Mouse (Mus musculus) layer of hippocampus, adult 9-10 months (tissue): ENCODE data around the gene Agap3.
A peak's percentile ranks its signal among the peaks of the same experiment; 100 is the strongest.

ENCODE experiments used
- DNase-seq: peaks from one replicate; pipeline ENCODE4 v3.0.0; 2022; ENCODE audit warnings: low spot score

The Agap3 gene

DNA sequence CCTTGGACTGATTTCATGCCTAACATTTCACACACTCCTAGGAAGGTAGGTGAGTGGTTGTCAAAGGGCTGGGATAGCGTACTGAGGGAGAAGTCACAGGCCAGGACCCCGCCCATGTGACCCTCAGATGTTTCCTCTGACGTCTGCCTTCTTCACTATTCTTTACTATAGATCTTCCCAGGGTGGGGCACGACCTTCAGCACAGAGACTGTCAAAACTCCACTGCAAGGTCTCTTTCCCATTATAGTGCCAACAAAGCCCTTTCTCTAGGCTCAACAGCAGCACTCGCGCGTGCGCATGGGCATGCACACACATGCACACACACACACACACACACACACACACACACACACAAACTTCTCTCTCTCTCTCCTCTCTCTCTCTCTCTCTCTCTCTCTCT is 71.8 kb downstream of the Agap3 start:
- DNase-seq: no peak

DNA sequence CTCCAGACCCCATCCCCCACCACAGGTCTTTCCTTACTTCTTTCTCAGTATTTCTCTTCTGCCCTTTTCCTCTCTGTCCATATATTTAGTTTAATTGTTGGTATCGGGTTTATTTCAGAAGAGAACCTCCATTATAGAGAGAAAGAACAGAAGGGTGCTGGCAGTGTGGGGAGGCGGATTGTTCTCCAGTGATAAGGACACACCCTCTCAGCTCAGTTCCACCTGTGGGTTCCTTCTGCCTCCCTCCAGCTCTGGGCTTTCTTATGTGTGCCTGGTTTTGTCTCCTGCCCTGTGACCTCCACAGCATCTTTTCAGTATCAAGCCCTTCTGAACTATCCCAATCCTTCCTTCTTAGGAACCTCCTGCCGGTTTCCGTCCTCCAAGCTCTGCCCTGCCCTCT is 72.5 kb downstream of the Agap3 start:
- no peak for DNase-seq

DNA sequence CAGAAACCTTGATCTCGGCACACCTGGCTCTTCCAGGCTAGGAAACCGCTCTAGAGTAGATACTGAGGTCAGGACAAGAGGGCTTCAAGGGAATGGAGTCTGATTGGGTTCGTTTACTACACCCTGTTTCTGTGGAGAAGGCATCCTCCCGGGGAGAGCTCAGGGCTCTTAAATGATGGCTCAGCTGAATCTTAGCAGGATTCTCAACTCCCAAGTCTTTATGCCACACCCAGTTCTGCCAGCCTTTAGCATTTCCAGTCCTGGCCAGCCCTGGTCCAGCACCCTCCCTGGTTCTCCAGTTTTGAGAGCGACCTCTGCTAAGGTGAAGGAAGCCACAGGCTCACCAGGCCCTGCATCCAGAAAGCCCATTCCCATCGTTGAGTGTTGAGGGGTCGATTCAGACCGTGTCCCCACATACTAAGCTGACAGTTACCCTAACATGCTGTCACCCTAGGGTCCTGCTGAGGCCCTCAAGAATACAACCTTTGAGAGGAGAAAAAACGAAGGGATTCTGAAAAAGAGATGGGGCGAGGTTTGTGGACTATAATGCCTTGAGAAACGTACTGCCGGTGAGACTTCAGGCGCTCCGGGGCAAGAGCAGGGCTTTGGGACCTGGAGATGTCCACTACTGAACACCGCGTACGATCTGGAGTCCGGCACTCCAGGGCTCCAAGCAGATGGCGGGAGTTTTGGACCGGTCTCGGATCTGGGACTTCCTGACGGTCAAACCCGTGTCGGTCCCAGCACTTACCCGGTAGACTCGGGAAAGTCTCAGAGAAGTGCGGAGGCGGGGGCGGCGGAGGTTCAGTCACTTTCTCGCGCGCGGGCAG is 73.6 kb downstream of the Agap3 start:
- no peak for DNase-seq

DNA sequence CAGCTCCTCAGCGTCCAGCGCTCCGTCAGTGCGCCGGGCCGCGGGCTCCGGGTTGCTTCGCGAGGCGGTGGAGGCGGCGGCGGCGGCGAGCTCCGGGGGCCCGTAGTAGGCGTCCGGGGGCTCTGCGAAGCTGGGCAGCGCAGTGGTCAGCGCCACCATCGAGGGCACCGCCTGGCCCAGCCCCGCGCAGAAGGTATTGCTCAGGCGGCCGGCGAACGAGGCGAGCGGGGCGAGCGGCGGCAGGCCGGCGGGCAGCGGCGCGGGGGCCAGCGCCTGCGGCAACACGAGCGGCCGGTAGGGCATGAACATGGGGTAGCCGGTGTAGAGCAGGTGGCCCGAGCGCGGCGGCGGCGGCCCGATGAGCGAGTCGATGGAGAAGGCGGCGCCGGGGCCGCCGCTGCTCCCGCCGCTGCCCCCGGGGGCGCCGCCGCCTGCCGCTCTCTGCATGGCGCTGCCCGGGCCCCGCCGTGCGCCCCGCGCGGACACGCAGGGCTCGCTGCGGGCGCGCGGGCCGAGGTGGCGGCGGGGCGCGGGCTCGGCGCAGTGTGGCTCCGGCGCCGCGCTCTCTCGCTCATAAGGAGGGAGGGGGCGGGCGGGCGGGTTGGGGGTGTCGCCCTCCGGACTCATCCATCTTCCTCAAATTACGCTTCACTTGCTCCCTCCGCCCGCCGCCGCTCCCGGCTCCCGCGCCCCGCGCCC is 74.4 kb downstream of the Agap3 start:
- no peak for DNase-seq

DNA sequence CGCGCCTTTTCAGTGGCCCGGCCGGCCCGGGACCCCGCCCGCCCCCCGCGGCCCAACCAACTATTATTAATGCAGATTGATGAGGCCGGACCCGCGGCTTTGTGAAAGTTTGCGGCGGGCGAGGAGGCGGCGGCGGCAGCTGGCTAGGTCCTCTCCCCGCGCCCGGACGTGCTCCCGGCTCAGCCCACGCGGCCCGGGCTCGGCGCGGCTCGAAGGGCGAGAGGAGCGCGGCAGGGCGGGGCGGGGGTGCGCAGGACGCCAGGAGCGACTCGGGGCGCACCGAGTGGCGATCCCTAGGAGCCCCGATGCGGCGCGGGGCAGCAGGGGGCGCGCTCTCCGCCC is 74.9 kb downstream of the Agap3 start, which contains the start of gene Gbx1:
Gene Gbx1 (minus strand): TSS at position 314 of the 342 bp plus-strand sequence.
- no peak for DNase-seq

DNA sequence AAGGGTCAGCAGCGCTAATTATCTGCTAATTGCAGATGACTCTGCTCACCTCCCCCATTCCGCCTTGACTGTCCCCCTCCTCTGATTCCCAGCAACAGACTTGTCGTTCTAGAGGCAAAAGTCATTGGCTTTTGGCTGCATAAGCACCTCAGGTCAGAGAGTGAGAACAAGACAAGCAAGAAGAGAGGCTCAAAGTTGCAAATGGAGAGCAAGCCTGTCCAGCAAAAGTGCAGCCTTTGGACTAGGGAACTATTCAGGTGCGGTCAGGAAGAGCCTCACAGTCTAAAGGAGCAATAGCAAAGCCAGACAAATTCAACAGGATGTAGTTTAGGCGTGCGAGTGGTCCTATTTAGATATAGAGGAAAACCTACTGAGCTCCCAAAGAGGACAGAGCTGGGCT is 75.8 kb downstream of the Agap3 start:
- no peak for DNase-seq

DNA sequence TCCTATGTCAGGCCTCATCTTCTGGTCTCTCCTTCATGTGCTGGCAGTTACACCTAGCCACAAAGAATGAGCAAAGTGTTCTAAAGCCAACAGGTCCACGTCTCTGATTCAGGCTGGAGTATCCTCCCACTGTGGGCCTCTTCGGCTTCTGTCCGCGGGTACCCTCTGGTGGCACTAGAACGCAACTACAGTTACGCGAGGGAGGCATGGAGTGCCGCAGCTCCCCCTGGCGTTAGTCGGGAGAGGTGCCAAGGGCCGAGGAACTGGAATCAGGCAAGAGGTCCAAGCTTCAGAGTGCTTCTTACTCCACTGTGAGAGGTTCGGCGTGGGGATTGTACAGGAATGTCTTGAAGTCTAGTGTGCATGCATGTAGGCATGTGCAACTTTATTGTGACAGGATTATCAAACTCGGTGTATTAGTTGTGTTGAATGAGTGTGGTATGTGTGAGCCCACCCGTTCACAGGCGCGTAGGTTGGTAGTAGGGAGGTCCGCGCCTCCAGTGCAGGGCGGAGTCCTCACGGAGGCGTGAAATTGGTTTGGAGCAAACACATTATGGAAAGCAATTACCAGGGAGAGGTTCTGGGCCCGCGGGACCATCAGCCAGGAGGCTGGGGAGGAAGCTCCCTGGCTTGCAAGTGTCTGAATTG is 78.2 kb downstream of the Agap3 start:
- DNase-seq: peak; percentile 95

DNA sequence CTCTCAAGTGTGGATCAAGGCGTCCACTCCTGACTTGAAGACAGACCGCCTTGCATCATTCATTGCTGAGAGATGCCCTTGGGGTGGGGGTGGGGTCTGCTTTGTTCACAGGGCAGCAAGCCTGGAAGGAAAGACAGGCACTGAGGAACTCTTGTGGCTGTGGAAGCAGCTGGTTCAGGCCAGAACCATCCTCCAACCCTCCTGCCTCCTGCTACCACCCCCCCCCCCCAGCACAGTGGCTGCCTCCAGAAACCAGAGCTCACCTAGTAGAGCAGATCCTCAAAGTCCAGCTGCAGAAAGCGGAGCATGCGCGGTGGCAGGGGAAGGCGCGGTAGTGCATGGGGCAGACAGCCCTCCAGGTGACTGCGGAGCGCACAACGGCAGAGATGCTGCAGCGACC is 81.4 kb downstream of the Agap3 start:
- no peak for DNase-seq

DNA sequence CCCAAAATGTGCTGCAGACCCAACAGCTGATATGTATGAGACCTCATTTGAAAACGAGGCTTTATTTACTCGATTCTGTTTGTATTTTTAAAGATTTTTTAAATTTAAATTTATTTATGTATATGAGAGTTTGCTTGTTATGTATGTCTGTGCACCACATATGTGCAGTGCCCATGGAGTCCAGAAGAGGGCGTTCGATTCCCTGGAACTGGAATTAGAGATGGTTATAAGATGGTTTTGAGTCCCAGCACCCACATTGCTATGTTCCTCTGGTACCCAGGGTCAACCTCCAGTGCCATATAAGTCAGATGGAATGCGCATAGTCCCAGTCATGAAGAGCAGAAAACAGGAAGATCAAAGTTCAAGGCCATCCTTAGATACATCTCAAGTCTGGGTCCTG is 82.3 kb downstream of the Agap3 start:
- DNase-seq: no peak

DNA sequence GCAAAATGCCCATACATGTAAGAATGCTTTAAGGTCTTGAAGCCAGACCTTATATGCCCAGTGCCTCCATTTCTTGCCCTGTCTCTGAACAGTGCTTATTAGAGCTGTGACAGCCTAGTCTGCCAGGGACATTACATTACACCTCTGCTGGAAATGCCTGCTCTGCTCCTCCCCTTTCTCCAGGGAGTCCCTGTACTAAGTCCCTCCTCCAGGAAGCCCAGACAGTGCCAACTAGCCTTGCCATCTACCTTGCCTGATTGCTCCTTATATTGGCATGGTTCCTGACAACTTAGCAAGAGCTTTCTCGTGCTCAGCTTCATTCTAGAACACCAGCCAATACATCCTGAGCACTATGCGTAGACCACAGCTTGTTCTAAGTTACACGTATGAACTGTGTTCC is 83.8 kb downstream of the Agap3 start:
- no peak for DNase-seq

DNA sequence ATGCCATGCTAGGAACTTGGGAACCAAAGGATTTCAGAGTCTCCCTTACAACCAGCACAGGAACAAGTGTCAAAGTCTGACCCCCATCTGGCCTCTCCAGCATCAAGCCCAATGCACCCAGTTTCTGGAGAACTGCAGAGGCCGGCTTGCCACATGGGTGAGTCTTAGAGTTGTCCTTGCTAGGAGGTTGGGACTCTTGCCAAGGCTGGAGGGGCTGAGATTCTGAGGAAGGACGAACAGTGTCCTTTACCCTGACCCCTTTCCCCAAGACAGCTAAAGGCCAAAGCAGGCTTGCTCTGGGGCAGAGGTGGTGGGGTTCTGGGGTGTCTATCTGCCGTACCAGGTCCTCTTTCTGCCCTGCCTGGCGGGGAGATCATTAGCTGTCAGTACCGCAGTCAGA is 84.5 kb downstream of the Agap3 start:
- DNase-seq: no peak

DNA sequence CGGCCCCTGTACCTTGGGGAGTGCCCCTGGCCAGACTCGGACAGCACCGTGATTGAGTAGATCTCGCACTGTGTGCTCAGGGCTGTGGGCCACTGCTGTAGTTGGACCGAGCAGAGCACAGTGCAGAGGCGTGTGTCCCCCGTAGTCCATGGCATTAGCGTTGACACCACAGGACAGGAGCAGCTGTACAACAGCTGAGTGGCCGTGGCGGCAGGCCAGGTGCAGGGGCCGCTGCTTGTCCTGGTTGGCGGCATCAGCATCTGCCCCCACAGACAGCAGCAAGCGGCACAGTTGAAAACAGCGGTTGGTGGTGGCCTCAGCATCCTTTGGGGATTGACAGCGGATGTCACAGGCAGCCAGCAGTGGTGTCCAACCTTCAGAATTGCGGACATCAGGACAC is 85.6 kb downstream of the Agap3 start:
- no peak for DNase-seq

DNA sequence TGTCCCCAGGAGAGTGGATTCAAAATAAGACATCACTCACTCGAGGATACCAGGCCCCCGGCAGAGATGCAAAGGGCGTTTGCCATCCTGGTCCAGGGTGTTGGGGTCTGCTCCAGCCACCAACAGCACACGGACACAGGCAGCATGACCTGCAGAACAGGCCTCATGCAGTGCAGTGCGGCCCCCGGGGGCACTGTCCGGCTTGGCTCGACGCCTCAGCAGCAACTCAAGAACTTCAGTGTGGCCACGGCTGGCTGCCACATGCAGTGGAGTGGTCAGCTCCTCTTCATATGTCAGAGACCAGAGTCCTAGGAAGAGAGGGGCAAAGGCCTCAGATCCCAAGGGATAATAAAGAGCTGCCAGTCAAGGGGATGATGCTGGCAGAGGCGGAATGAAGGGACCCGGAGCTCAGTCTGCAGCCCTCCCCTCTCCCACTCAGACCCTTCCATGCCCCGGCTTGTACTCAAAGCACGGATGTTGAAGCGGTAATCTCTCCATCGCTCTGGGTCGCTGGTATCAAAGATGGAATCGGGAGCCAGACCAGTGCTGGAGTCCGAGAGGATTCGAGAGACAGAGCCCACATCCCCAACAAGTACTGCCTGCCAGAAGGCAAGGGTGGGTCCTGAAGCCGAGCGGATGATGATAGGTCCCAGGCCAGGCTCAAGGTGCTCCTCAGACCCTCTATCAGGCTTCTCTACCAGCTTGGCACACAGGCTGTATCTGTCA is 87.8 kb downstream of the Agap3 start:
- DNase-seq: no peak

DNA sequence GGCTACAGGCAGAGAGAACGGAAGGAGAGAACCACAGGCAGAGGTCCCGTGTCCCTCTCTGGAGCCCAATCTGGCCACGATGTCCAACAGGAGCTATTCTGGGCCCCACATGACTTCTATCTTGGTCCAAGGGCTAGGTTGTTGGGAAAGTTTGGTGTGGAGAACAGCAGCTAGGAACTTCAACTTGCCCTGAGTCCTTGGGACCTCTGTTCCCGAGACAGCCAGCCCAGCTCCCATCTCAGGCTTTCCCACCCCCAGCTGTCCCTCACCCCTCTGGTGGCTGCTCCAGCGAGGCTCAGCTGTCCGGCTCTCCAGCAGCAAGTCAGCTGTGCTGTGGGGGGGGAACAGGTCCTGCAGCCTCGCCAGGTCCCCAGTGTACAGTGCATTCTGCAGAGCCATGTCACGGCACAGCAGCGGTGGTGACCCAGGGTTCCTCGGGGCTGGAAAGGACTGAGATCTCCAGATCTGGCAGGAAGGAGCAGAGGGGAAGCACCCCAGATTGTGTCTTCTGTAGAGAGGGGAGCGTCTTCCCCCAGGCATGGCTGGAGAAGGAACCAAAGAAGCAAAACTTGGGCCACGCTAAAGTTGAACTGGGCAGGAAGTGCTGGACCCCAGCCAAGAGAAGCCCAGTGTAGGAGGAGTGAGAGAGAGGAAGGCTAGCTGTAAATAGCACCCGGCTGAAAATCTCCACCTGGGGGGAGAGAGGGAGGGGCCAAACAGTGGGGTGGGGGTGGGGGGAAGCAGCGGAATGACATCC is 88.6 kb downstream of the Agap3 start, which contains the start of gene Asb10:
Gene Asb10 (minus strand): TSS at position 592 of the 757 bp plus-strand sequence.
- peak; percentile 29 for DNase-seq

DNA sequence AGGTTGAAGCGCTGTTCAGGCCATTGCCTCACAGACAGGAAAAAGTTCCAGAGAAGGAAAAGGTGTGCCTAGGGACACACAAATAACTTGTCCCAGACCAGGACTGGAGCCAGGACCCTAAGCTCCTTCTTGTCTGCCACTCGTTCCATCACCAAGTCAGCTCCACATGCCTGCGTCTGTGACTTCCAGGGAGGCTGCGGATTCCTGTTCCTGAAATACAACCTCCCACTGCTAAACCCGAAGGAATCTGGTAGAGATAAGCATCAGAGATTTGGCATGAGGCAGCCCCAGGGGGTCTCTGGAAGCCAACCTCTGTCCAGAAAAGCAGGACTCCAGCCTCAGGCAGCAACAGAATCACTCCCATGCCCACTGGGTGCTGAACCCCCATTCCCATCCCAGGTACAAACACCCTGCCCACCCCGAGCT is 89.2 kb downstream of the Agap3 start:
- no peak for DNase-seq

DNA sequence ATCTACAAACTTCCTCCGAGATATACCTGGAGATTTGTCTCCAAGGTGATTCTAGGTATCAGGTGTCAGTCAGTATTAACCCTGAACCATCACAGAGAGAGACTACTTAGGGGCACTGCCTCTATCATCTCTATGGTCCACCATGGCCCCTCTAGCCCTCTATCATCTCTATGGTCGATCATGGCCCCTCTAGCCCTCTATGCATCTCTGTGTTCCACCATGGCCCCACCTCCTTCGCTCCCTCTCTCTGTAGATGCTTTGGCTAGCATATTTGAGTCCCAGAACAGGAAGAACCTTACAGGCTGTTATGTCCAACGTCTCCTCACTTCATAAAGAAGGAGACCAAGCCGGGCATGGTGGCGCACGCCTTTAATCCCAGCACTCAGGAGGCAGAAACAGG is 90.7 kb downstream of the Agap3 start:
- DNase-seq: no peak

DNA sequence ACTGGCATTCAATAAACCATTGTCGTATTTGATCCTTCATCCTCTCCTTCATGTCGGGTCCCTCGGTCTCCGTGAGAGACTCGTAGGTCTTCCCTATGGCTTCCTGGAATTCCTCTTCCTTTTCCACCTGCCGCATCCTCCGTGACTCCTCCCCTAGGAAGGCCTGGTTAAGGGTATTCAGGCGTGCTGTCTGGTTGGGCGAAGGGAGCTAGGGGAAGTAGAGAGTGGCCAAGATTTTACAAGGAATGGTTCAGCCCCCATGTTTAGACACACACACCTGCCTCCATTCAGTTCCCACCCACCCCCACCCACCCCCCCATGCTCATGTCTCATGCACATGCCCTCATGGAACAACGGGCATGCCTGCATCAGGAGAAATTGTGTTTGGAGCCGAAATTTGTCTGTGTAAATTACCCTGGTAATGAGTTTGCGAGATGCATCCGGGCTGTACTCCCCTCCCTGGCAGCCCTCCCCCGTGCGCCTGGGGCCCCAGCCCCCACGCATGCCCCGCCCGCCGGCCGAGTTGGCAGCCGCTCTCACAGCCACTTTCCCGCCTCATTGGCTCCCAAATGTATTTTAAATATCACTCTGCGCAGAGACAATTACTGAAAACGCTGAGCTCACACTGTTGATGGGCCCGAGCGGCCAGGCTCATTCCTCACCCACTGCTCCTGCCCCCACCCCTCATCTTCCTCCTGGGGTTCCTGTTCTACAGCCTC is 98.8 kb downstream of the Agap3 start:
- no peak for DNase-seq

DNA sequence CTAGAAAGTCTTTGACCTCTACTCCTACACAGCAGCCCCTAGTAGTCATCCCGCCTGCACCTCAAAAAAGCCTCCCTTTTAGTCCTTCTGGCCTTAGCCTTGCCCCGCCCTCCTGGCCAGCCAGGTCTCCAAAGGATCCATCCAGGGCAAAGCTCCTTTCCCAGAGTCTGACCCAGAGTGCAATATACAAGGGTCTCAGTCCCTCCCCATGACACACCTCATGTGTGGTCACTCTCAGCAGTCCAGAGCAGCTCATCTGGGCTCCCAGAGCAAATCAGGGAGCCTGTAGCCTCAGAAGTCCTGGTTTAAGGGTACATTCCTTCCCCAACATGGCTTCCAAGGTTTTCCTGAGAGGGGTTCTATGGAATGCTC is 99.3 kb downstream of the Agap3 start:
- no peak for DNase-seq
